ENCODE assay signal across 18 mouse cellular contexts in the genomic region with DNA sequence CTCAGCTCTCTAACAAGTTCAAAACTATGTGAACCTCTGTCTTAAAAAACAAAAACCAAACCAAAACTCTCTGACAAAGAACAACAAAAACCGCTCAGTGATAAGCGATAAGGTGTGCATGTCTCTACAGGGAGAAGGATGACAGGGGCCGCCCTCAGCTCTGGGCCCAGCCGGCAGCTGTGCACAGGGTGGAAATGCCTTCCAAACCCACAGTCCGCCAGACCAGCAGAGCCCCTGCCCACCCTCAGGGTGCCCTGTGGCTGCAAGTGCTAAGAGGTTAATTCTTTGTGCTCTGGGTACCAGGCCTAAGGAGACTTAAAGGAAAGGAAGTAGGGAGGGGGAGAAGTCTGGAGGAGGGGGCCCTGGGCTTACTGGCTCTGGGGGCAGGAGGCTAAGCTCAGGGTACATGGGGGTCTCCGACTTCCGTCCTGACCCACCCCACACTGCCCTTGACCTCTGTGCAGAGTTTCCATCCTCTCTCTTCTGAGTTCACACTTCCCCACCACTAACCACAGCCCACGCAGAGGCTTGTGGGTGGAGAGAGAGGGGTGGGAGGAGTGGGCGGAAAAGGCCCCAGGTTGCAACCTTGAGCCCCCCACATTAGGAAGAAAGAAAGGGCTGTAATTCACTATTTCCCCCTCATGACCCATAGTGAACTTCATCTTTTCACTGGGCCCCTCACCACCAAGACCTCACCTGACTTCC. TPM values are rescaled to one million over a fixed set of nuclear protein-coding genes. Genes with fewer than 3 reads are reported as not detected.
DNase-seq lines count a peak whose midpoint lies in the region; ATAC-seq and TF ChIP-seq lines count a peak whose summit lies in the region.
"Had no signal": no experiment of that assay in that cellular context is flagged by ENCODE, and none has a peak within 500 bp of the region (broad histone marks: within the 10 kb centered on the region; RNA-seq: fewer than 3 reads in every experiment).

No protein-coding gene starts in this region.

- no peak for TF ChIP-seq POLR2A in bone marrow macrophage, adult 2 months (IDR thresholded peaks at IDR 0.05; ENCODE audit: borderline replicate concordance, low read depth, low read length)

- no peaks in the 10 kb centered on the region for H3K9me3 ChIP-seq in liver, embryonic 15.5 days (replicated peaks)
- no peaks in the 10 kb centered on the region for H3K9me3 ChIP-seq in liver, embryonic 12.5 days (replicated peaks)
- no peaks in the 10 kb centered on the region for H3K9me3 ChIP-seq in megakaryocyte, embryonic 14.5 days
- H3K9me3 ChIP-seq: forebrain, embryonic 13.5 days; hindbrain, embryonic 13.5 days; midbrain, embryonic 13.5 days had no signal

- 44% methylated on average over 9 of the region's 9 CpGs for WGBS in liver, embryonic 15.5 days (ENCODE audit: insufficient replicate concordance)
- WGBS in liver, embryonic 12.5 days (ENCODE audit: insufficient replicate concordance) = 50% methylated on average over 9 of the region's 9 CpGs

- ATAC-seq in liver, embryonic 15.5 days (ENCODE audit: insufficient read depth) = no peak
- ATAC-seq in liver, embryonic 12.5 days = no peak
- ATAC-seq: forebrain, embryonic 13.5 days; intestine, embryonic 16.5 days; midbrain, embryonic 13.5 days had no signal

- H3K27me3 ChIP-seq in liver, embryonic 15.5 days = peaks cover 38% of the 10 kb centered on the region
- H3K27me3 ChIP-seq in liver, embryonic 12.5 days (replicated peaks) = peaks cover 49% of the 10 kb centered on the region
- H3K27me3 ChIP-seq in megakaryocyte, embryonic 14.5 days (replicated peaks) = no peaks in the 10 kb centered on the region

- no peak overlapping the region for H3K4me2 ChIP-seq in liver, embryonic 15.5 days
- no peak overlapping the region for H3K4me2 ChIP-seq in liver, embryonic 12.5 days
- H3K4me2 ChIP-seq: forebrain, embryonic 13.5 days; hindbrain, embryonic 13.5 days; midbrain, embryonic 13.5 days had no signal

- no peak overlapping the region for H3K9ac ChIP-seq in liver, embryonic 15.5 days
- H3K9ac ChIP-seq in liver, embryonic 12.5 days = no peak overlapping the region
- H3K9ac ChIP-seq: forebrain, embryonic 13.5 days; hindbrain, embryonic 13.5 days had no signal

- peak; percentile 36 for DNase-seq in 416B (ENCODE audit: low read depth)
- DNase-seq in retina, embryonic 14.5 days (ENCODE audit: low spot score) = no peak
- no peak for DNase-seq in adrenal gland, adult (ENCODE audit: inconsistent age in 2 of 2, low spot score in 1 of 2)
- DNase-seq in kidney, adult 11 months = no peak
- DNase-seq: cerebellum, adult 9-11 months; gastrocnemius, postnatal 14 days; liver; lung, adult 2 months had no signal

- no peak overlapping the region for H3K4me3 ChIP-seq in liver, embryonic 15.5 days (replicated peaks)
- no peak overlapping the region for H3K4me3 ChIP-seq in liver, embryonic 12.5 days
- H3K4me3 ChIP-seq in bone marrow macrophage, adult 2 months (ENCODE audit: insufficient read depth, low read length) = no peak overlapping the region
- peak overlapping the region; percentile 17 for H3K4me3 ChIP-seq in megakaryocyte, embryonic 14.5 days (replicated peaks)
- H3K4me3 ChIP-seq: forebrain, embryonic 13.5 days; hindbrain, embryonic 13.5 days; midbrain, embryonic 13.5 days had no signal

- no peak for TF ChIP-seq CTCF in bone marrow macrophage, adult 2 months (IDR thresholded peaks at IDR 0.05; ENCODE audit: low read depth, low read length)

- peaks cover 11% of the 10 kb centered on the region for H3K4me1 ChIP-seq in liver, embryonic 15.5 days (replicated peaks)
- peaks cover 36% of the 10 kb centered on the region for H3K4me1 ChIP-seq in liver, embryonic 12.5 days
- H3K4me1 ChIP-seq in bone marrow macrophage, adult 2 months (ENCODE audit: control insufficient read depth, insufficient read depth, low read length) = peaks cover 34% of the 10 kb centered on the region
- H3K4me1 ChIP-seq in megakaryocyte, embryonic 14.5 days = peaks cover 82% of the 10 kb centered on the region

- no peaks in the 10 kb centered on the region for H3K36me3 ChIP-seq in liver, embryonic 15.5 days (replicated peaks)
- peaks cover 34% of the 10 kb centered on the region for H3K36me3 ChIP-seq in liver, embryonic 12.5 days
- peaks cover 87% of the 10 kb centered on the region for H3K36me3 ChIP-seq in megakaryocyte, embryonic 14.5 days (replicated peaks; ENCODE audit: low read length)

- H3K27ac ChIP-seq in liver, embryonic 15.5 days (replicated peaks) = 0 out of 2 replicates have a peak overlapping the region, but pooled peaks have one; percentile 6
- no peak overlapping the region for H3K27ac ChIP-seq in liver, embryonic 12.5 days
- H3K27ac ChIP-seq in bone marrow macrophage, adult 2 months (ENCODE audit: insufficient read depth, low read depth, low read length) = peak overlapping the region; percentile 19; the same call in 1 of the 2 replicates
- H3K27ac ChIP-seq: forebrain, embryonic 13.5 days; hindbrain, embryonic 13.5 days; midbrain, embryonic 13.5 days had no signal

RNA-seq across cellular contexts. Expression of a gene that starts 7.9 kb away (rescaled TPM):
- 1.9 and 2.1 TPM in 2 replicates for polyA plus RNA-seq in liver, embryonic 15.5 days (2015; fragmentation: Nextera tagmentation; extraction: Ambion mirVana)
- polyA plus RNA-seq in liver, embryonic 12.5 days (2016; fragmentation: Nextera tagmentation; extraction: Ambion mirVana) = 3.6 and 4.0 TPM in 2 replicates
- 36.7 and 39.2 TPM in 2 replicates for polyA plus RNA-seq in bone marrow macrophage, adult 2 months (2012; ENCODE audit: insufficient read depth, insufficient read length, missing spikeins)
- 99.9 and 349 TPM in 2 replicates for polyA plus RNA-seq in megakaryocyte, embryonic 14.5 days (2012; ENCODE audit: insufficient read depth, low replicate concordance)

RNA-seq across cellular contexts. Expression of a gene that starts 28.2 kb away (rescaled TPM):
- polyA plus RNA-seq in liver, embryonic 15.5 days (2015; fragmentation: Nextera tagmentation; extraction: Ambion mirVana) = 0.08 and 0.15 TPM in 2 replicates
- not detected in 2 replicates for polyA plus RNA-seq in liver, embryonic 12.5 days (2016; fragmentation: Nextera tagmentation; extraction: Ambion mirVana)
- not detected in 2 replicates for polyA plus RNA-seq in bone marrow macrophage, adult 2 months (2012; ENCODE audit: insufficient read depth, insufficient read length, missing spikeins)
- 0.09 and 1.6 TPM in 2 replicates for polyA plus RNA-seq in megakaryocyte, embryonic 14.5 days (2012; ENCODE audit: insufficient read depth, low replicate concordance)
- polyA plus RNA-seq: heart, postnatal 0 days; stomach, embryonic 14.5 days had no signal

RNA-seq across cellular contexts. Expression of a gene that starts 44.3 kb away (rescaled TPM):
- polyA plus RNA-seq in liver, embryonic 15.5 days (2015; fragmentation: Nextera tagmentation; extraction: Ambion mirVana) = 18.4 and 18.6 TPM in 2 replicates
- polyA plus RNA-seq in liver, embryonic 12.5 days (2016; fragmentation: Nextera tagmentation; extraction: Ambion mirVana) = 38.5 and 39.3 TPM in 2 replicates
- polyA plus RNA-seq in bone marrow macrophage, adult 2 months (2012; ENCODE audit: insufficient read depth, insufficient read length, missing spikeins) = 84.9 and 87.9 TPM in 2 replicates
- polyA plus RNA-seq in megakaryocyte, embryonic 14.5 days (2012; ENCODE audit: insufficient read depth, low replicate concordance) = 10.2 TPM in 2 replicates
